Mouse (Mus musculus) stomach, embryonic 14.5 days (tissue): Measurements from ENCODE around the gene Fgfr1op2. TPM values are rescaled to one million over a fixed set of nuclear protein-coding genes. Genes with fewer than 3 reads are reported as not detected.

Experiments used
- ATAC-seq: fragments of 200-750 bp; cut with Nextera tagmentation; 2 replicates; pipeline ENCODE4 v1.8.0; 2017; ENCODE audit warnings: low read depth, moderate TSS enrichment; ENCODE audit not compliant: insufficient number of reproducible peaks, insufficient read depth, low FRiP score
- H3K27ac ChIP-seq: fragments of 300-500 bp; sonication (generic); 2 replicates; pipeline ENCODE4 v1.5.1; 2014; ENCODE audit warnings: mild to moderate bottlenecking, low read length, moderate library complexity, mixed read lengths
- H3K27me3 ChIP-seq: fragments of 300-500 bp; sonication (generic); 2 replicates; pipeline ENCODE4 v1.6.1; 2014; ENCODE audit warnings: low read length, control low read depth, mixed read lengths; ENCODE audit not compliant: control insufficient read depth, insufficient read depth
- H3K36me3 ChIP-seq: fragments of 300-500 bp; sonication (generic); 2 replicates; pipeline ENCODE4 v1.6.1; 2014; ENCODE audit warnings: mild to moderate bottlenecking, control low read depth, low read length, moderate library complexity, mixed read lengths; ENCODE audit not compliant: control insufficient read depth, insufficient read depth
- H3K4me1 ChIP-seq: fragments of 300-500 bp; sonication (generic); 2 replicates; pipeline ENCODE4 v1.6.1; 2014; ENCODE audit warnings: low read length, control low read depth, mixed read lengths; ENCODE audit not compliant: control insufficient read depth, insufficient read depth
- H3K4me2 ChIP-seq: fragments of 300-500 bp; sonication (generic); replicated peaks from 2 replicates; pipeline ENCODE4 v1.6.1; 2014; ENCODE audit warnings: low read depth, low read length, control low read depth
- H3K4me3 ChIP-seq: fragments of 300-500 bp; sonication (generic); 2 replicates; pipeline ENCODE4 v1.5.1; 2014; ENCODE audit warnings: low read depth, low read length, control low read depth
- H3K9ac ChIP-seq: fragments of 300-500 bp; sonication (generic); replicated peaks from 2 replicates; pipeline ENCODE4 v1.6.1; 2014; ENCODE audit warnings: low read depth, mild to moderate bottlenecking, control low read depth, low read length, moderate library complexity, mixed read lengths
- H3K9me3 ChIP-seq: fragments of 300-500 bp; sonication (generic); 2 replicates; pipeline ENCODE4 v1.6.1; 2016; ENCODE audit warnings: low read depth, low read length, control low read depth; ENCODE audit not compliant: control insufficient read depth
- WGBS: fragments of 180-500 bp; shearing (Covaris S2); extraction: QIAGEN DNeasy Blood & Tissue Kit; methylation state at CpG from one replicate; pipeline ENCODE4 v1.1.7; 2014; 5-methylcytosine and 5-hydroxymethylcytosine counted together
- polyA plus RNA-seq: library from polyadenylated mRNA; unstranded; fragments of >200 nt; fragmentation: Nextera tagmentation; extraction: Ambion mirVana; gene quantifications from 2 replicates; pipeline ENCODE4 v1.2.1, GENCODE M21; 2014

Gene Fgfr1op2
- polyA plus RNA-seq, 1 experiment from 2014 or later, result 105 TPM

DNA sequence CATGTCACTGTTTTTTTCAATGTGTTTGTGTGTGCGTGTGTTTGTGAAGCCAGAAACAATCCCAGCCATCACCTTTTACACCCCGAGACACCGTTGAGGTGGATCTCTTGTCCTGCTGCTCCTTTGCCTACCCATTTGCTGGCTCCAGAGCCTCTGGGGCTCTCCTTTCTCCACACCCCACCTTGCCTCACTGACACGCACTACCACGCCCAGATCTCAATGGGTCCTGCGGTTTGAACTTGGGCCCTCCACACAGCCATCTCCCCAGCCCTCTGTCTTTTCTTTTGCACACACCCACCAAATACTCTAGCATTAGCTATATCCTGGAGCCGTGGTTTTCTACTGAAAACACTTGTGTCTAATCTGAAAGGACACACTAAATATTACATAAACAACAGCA lies 34.9 kb downstream of the Fgfr1op2 start:
- Histone ChIP-seq H3K27me3 (no peaks in the 10 kb centered on the region), H3K4me1 (no peaks in the 10 kb centered on the region), H3K4me3 (no peak overlapping the region), H3K9me3 (no peaks in the 10 kb centered on the region), H3K4me2 (no peak overlapping the region), H3K27ac (no peak overlapping the region), H3K9ac (no peak overlapping the region), H3K36me3 (peaks cover 15% of the 10 kb centered on the region)
- WGBS, result 88% methylated on average over 7 of the region's 7 CpGs
- ATAC-seq, result 0 out of 2 replicates have a peak, but pooled peaks have one; percentile 54

DNA sequence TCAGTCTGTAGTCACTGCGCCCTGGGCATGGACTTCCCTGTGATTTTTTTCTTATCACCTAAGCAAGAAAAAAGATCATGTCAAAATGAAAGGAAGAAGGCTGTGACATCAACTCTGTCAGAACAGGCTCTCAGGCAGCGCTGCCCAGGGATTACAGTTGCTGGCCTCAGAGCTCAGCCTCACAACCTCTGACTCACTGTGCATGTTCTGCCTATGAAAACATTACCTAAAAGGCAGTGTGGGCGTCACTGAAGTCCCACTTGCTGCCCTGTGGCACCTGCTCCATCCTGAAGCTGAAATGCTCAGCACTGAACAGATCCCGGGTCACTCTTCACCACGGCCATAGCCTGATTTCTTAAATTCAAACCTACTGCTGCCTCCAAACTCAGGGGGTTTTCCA lies 35.7 kb downstream of the Fgfr1op2 start:
- 89% methylated on average over 5 of the region's 5 CpGs for WGBS
- Histone ChIP-seq H3K36me3 (peaks cover 21% of the 10 kb centered on the region), H3K4me3 (no peak overlapping the region), H3K27ac (no peak overlapping the region), H3K9ac (no peak overlapping the region), H3K4me2 (no peak overlapping the region), H3K9me3 (no peaks in the 10 kb centered on the region), H3K4me1 (no peaks in the 10 kb centered on the region), H3K27me3 (no peaks in the 10 kb centered on the region)
- ATAC-seq, result no peak

DNA sequence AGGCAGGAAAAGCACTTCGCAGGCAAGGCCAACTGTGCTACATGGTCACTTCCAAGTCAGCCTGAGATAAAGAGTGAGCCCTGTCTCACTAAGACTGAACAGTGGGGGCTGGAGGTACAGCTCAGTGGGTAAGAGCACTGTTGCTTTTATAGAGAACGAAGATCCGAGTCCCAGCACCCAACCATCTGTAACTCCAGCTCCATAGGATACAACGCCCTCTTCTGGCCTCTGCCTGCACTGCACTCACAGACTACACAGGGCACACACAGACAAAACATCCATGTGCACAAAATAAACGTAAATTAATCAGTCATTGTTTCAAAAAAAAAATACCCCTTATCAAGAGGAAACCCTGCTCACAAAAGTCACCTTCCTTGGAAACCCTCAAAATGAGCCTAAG lies 36.9 kb downstream of the Fgfr1op2 start:
- Histone ChIP-seq H3K36me3 (peaks cover 24% of the 10 kb centered on the region), H3K27ac (no peak overlapping the region), H3K4me3 (no peak overlapping the region), H3K9me3 (no peaks in the 10 kb centered on the region), H3K9ac (no peak overlapping the region), H3K4me2 (no peak overlapping the region), H3K4me1 (no peaks in the 10 kb centered on the region), H3K27me3 (no peaks in the 10 kb centered on the region)
- no peak for ATAC-seq
- WGBS, result 94% methylated on average over 5 of the region's 5 CpGs

DNA sequence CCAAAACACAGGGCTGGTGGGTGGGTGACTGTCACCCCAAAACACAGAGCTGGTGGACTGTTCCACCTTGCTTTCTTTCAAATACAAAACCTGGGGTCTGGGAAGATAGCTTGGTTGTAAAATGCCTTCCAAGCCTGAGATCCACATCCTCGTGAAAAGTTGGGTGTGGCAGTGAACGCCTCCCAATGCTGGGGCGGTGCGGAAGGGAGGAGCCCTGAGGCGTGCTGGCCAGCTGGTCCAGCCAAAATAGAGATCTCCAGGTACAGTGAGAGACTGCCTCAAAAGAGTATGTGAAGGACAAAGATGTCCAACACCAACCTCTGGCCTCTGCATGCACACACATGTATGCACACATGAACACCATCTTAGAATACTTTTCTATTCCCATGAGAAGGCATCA lies 37.5 kb downstream of the Fgfr1op2 start:
- Histone ChIP-seq H3K27ac (no peak overlapping the region), H3K4me3 (no peak overlapping the region), H3K27me3 (no peaks in the 10 kb centered on the region), H3K4me2 (no peak overlapping the region), H3K9ac (no peak overlapping the region), H3K4me1 (no peaks in the 10 kb centered on the region), H3K9me3 (no peaks in the 10 kb centered on the region), H3K36me3 (peaks cover 24% of the 10 kb centered on the region)
- 92% methylated on average over 5 of the region's 5 CpGs for whole genome bisulfite sequencing
- no peak for ATAC-seq

DNA sequence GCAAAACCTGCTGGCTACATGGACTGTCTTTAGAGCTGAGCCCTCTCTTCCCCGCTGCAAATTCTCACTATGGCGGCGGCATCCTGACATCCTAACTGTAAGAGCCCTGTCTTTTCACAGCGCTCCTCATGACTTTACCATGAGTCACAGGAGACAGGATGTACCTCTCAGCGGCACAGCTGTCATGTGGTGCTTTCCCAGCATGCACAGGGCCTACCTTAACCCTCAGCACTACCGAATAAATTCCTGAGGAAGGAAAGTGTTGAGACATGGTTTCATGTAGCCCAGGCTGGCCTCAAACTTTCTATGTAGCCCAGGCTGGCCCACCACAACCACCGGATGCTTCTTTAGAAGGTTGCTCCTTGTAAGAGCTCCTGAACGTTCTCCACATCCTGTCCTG lies 38.9 kb downstream of the Fgfr1op2 start:
- Histone ChIP-seq H3K36me3 (peaks cover 28% of the 10 kb centered on the region), H3K9me3 (no peaks in the 10 kb centered on the region), H3K4me1 (no peaks in the 10 kb centered on the region), H3K27ac (no peak overlapping the region), H3K27me3 (no peaks in the 10 kb centered on the region), H3K4me2 (no peak overlapping the region), H3K9ac (no peak overlapping the region), H3K4me3 (no peak overlapping the region)
- 95% methylated on average over 8 of the region's 8 CpGs for WGBS
- no peak for ATAC-seq

DNA sequence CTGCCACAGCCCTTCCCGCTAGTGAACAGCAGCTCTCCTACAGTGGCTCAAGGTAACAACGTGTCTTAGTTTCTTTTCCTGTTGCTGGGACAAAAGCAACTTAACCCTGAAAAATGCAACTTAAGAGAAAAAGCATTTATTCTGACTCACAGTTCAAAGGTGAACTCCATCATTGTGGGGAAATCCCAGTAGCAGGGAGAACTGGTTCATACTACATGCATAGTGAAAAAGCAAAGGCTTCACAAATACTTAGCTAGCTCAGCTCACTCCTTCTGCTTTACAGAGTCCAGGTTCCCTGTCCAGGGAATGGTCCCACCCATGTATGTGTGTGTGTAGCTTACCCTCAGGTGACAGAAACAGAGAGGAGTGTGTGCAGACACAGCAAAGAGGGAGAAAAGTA lies 39.7 kb downstream of the Fgfr1op2 start:
- Histone ChIP-seq H3K4me1 (no peaks in the 10 kb centered on the region), H3K4me2 (no peak overlapping the region), H3K9me3 (no peaks in the 10 kb centered on the region), H3K36me3 (peaks cover 28% of the 10 kb centered on the region), H3K27ac (no peak overlapping the region), H3K9ac (no peak overlapping the region), H3K4me3 (no peak overlapping the region), H3K27me3 (no peaks in the 10 kb centered on the region)
- 86% methylated on average over 2 of the region's 2 CpGs for WGBS
- ATAC-seq, result no peak

DNA sequence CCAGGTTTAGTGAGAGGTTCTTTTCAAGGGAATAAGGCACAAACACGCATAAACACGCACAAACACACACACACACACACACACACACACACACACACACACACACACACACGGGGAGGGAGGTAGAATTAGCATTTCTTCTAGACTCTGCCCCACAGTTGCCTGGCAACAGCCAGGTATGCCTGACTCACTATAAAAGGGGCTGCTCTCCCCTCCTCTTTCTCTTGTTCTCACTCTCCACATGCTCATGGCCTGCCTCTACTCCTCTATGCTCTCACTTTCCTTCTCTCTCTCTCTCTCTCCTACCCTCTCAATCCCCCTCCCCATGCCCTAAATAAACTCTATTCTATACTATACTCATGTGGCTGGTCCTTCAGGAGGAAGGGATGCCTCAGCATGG lies 51.1 kb downstream of the Fgfr1op2 start:
- ATAC-seq, result no peak
- no peak overlapping the region for H3K27ac ChIP-seq
- no peak overlapping the region for H3K4me3 ChIP-seq
- no peaks in the 10 kb centered on the region for H3K9me3 ChIP-seq
- no peaks in the 10 kb centered on the region for H3K27me3 ChIP-seq
- no peak overlapping the region for H3K9ac ChIP-seq
- H3K4me2 ChIP-seq, result no peak overlapping the region
- 62% methylated on average over 3 of the region's 3 CpGs for WGBS
- peaks cover 9% of the 10 kb centered on the region; the same call in 1 of the 2 replicates for H3K4me1 ChIP-seq
- H3K36me3 ChIP-seq, result no peaks in the 10 kb centered on the region

DNA sequence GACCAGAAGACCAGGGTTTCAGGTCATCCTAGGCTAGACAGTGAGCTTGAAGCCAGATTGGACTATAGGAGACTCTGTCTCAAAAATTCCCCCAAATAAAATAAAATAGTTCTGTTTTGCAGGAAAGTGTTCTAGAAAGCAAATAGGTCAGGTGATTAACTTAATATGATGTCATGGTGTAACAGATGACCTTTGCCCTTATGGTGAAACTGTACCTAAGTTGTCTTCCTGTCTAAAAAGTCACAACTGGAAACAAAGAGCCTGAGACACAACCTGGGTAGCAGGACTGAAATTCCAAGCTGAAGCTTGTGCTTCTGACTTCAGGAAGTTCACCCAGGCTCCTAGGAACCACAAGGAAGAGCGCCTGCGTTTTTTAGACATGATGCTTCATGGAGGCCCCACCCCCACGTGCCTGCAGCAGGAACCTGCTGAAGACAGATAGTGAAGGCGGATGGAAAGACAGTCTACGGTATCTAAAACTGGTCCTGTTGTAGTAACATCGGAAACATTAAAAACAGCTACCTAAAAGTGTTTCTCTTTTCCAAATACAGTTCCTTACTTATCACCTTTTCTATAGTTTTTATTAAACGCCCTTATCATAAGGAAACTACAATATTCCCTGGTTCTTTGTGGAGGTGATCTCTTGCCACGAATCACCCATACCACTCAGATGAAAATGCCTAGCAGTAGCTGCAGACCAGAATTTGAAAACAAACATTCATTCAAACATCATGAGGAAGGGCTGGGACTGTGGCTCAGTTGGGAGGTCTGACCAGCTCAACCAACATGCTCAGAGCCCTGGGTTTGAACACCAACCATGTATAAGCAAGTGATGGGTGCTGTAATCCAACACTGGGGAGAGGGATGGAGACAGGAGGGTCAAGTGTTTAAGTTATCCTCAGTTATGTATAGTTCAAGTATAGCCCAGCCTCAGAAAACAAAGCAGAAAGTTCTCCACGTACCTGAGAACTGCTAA lies 53.1 kb downstream of the Fgfr1op2 start:
- no peak overlapping the region for H3K4me2 ChIP-seq
- H3K9me3 ChIP-seq, result no peaks in the 10 kb centered on the region
- no peak overlapping the region for H3K4me3 ChIP-seq
- no peak overlapping the region for H3K27ac ChIP-seq
- no peaks in the 10 kb centered on the region for H3K27me3 ChIP-seq
- H3K36me3 ChIP-seq, result no peaks in the 10 kb centered on the region
- WGBS, result 74% methylated on average over 9 of the region's 9 CpGs
- ATAC-seq, result no peak
- H3K4me1 ChIP-seq, result peaks cover 11% of the 10 kb centered on the region; the same call in 1 of the 2 replicates
- no peak overlapping the region for H3K9ac ChIP-seq
